18 mouse cellular contexts compared by ENCODE assay signal in the genomic region with DNA sequence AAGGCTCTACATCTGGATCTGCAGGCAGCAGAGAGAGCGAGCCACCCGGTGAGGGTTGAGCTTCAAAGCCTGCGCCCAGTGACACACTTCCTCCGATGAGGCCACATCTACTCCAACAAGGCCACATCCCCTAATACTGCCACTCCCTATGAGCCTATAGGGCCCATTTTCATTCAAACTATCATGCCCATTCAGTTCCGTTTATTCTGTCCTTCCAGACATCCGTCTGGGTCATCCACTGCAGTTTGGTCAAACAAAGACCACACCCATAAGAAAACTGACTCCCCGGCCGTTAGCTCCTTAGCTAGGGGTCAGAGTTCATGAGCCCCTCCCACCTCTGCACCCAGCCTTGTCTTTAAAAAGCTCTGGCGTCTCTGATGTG. TPM values are rescaled to one million over a fixed set of nuclear protein-coding genes. Genes with fewer than 3 reads are reported as not detected.
DNase-seq lines count a peak whose midpoint lies in the region; ATAC-seq and TF ChIP-seq lines count a peak whose summit lies in the region.
"Had no signal": no experiment of that assay in that cellular context is flagged by ENCODE, and none has a peak within 500 bp of the region (broad histone marks: within the 10 kb centered on the region; RNA-seq: fewer than 3 reads in every experiment).

No protein-coding gene starts in this region.

- no peaks in the 10 kb centered on the region for H3K9me3 ChIP-seq in heart, embryonic 10.5 days
- H3K9me3 ChIP-seq in heart, embryonic 12.5 days (replicated peaks): no peaks in the 10 kb centered on the region
- H3K9me3 ChIP-seq in E14TG2a.4 (ENCODE audit: low read length): no peaks in the 10 kb centered on the region
- H3K9me3 ChIP-seq in intestine, embryonic 16.5 days (ENCODE audit: control insufficient read depth, low read length): no peaks in the 10 kb centered on the region
- H3K9me3 ChIP-seq: embryonic facial prominence, embryonic 10.5 days; lung, embryonic 15.5 days; megakaryocyte, embryonic 14.5 days; stomach, embryonic 15.5 days had no signal

- peak overlapping the region; percentile 47; the same call in 1 of the 2 replicates for H3K27ac ChIP-seq in heart, embryonic 10.5 days
- no peak overlapping the region for H3K27ac ChIP-seq in heart, embryonic 12.5 days (ENCODE audit: poor library complexity, severe bottlenecking)
- no peak overlapping the region for H3K27ac ChIP-seq in intestine, embryonic 16.5 days (ENCODE audit: low read length)
- H3K27ac ChIP-seq: lung, embryonic 15.5 days; stomach, embryonic 15.5 days had no signal

- no peak overlapping the region for H3K4me3 ChIP-seq in heart, embryonic 10.5 days
- H3K4me3 ChIP-seq in heart, embryonic 12.5 days: no peak overlapping the region
- peak overlapping the region; percentile 73 for H3K4me3 ChIP-seq in E14TG2a.4 (replicated peaks; ENCODE audit: low read length)
- H3K4me3 ChIP-seq in intestine, embryonic 16.5 days (ENCODE audit: low read length): no peak overlapping the region
- H3K4me3 ChIP-seq: embryonic facial prominence, embryonic 10.5 days; lung, embryonic 15.5 days; megakaryocyte, embryonic 14.5 days; myocyte; stomach, embryonic 15.5 days had no signal

- no peak overlapping the region for H3K9ac ChIP-seq in heart, embryonic 12.5 days
- H3K9ac ChIP-seq in intestine, embryonic 16.5 days (ENCODE audit: low read depth, low read length): no peak overlapping the region
- H3K9ac ChIP-seq: lung, embryonic 15.5 days; stomach, embryonic 15.5 days had no signal

- no peak for DNase-seq in heart, embryonic 10.5 days (ENCODE audit: low spot score)
- DNase-seq in gastrocnemius, postnatal 14 days: no peak
- DNase-seq in right cerebral cortex, adult 18-20 months: no peak
- DNase-seq: cerebellum, adult 18-20 months; gastrocnemius, postnatal 10 days; liver; thymus, postnatal 4 days had no signal

- no peak for TF ChIP-seq CTCF in E14TG2a.4 (conservative IDR thresholded peaks at IDR 0.05; ENCODE audit: low read length)

- H3K4me2 ChIP-seq in heart, embryonic 12.5 days: no peak overlapping the region
- H3K4me2 ChIP-seq in intestine, embryonic 16.5 days (ENCODE audit: low read depth, low read length): no peak overlapping the region
- H3K4me2 ChIP-seq: heart, embryonic 11.5 days; lung, embryonic 15.5 days; stomach, embryonic 15.5 days had no signal

- 44% methylated on average over 9 of the region's 9 CpGs for WGBS in heart, embryonic 10.5 days
- 44% methylated on average over 9 of the region's 9 CpGs for WGBS in heart, embryonic 12.5 days
- WGBS in intestine, embryonic 16.5 days: 38% methylated on average over 9 of the region's 9 CpGs

- no peaks in the 10 kb centered on the region for H3K27me3 ChIP-seq in heart, embryonic 10.5 days (ENCODE audit: insufficient read depth, poor library complexity, severe bottlenecking)
- H3K27me3 ChIP-seq in heart, embryonic 12.5 days (replicated peaks): no peaks in the 10 kb centered on the region
- H3K27me3 ChIP-seq in E14TG2a.4 (ENCODE audit: insufficient read depth, low read length): no peaks in the 10 kb centered on the region
- no peaks in the 10 kb centered on the region for H3K27me3 ChIP-seq in intestine, embryonic 16.5 days (replicated peaks; ENCODE audit: control insufficient read depth, insufficient read depth, low read length)
- H3K27me3 ChIP-seq: lung, embryonic 15.5 days; megakaryocyte, embryonic 14.5 days; stomach, embryonic 15.5 days had no signal

- H3K4me1 ChIP-seq in heart, embryonic 10.5 days: peaks cover 27% of the 10 kb centered on the region
- peaks cover 18% of the 10 kb centered on the region for H3K4me1 ChIP-seq in heart, embryonic 12.5 days (replicated peaks)
- peaks cover 64% of the 10 kb centered on the region for H3K4me1 ChIP-seq in E14TG2a.4 (replicated peaks; ENCODE audit: low read depth, low read length)
- H3K4me1 ChIP-seq in intestine, embryonic 16.5 days (ENCODE audit: control insufficient read depth, insufficient read depth, low read length): no peaks in the 10 kb centered on the region
- H3K4me1 ChIP-seq: stomach, embryonic 15.5 days had no signal

- ATAC-seq in heart, embryonic 12.5 days (ENCODE audit: insufficient number of reproducible peaks, low FRiP score): no peak
- ATAC-seq in common myeloid progenitor, adult 5-6 weeks (replicated peaks; ENCODE audit: low read depth, poor library complexity, severe bottlenecking): 0 out of 2 replicates have a peak, but pooled peaks have one; percentile 23
- ATAC-seq in intestine, embryonic 16.5 days: peak; percentile 56
- no peak for ATAC-seq in erythroid progenitor cell, adult 5-6 weeks (replicated peaks; ENCODE audit: low FRiP score, poor library complexity, severe bottlenecking)

- intact Hi-C loops in gastrocnemius, postnatal 14 days (cut with DNase I; ENCODE audit: low total_unique reads): no loop called here

- no peaks in the 10 kb centered on the region for H3K36me3 ChIP-seq in heart, embryonic 10.5 days
- H3K36me3 ChIP-seq in heart, embryonic 12.5 days: no peaks in the 10 kb centered on the region
- H3K36me3 ChIP-seq in E14TG2a.4 (ENCODE audit: insufficient read depth, low read length): peaks cover 7% of the 10 kb centered on the region; the same call in 1 of the 2 replicates
- H3K36me3 ChIP-seq in intestine, embryonic 16.5 days (ENCODE audit: control insufficient read depth, insufficient read depth, low read length): no peaks in the 10 kb centered on the region
- H3K36me3 ChIP-seq: embryonic facial prominence, embryonic 10.5 days; lung, embryonic 15.5 days; stomach, embryonic 15.5 days had no signal

RNA-seq across cellular contexts. Expression of a gene that starts 26.4 kb away (rescaled TPM):
- polyA plus RNA-seq in heart, embryonic 10.5 days (2016; fragmentation: Nextera tagmentation; extraction: Ambion mirVana): 93.7 and 111 TPM in 2 replicates
- polyA plus RNA-seq in heart, embryonic 12.5 days (2016; fragmentation: Nextera tagmentation; extraction: Ambion mirVana): 115 and 130 TPM in 2 replicates
- 66.4 and 70.6 TPM in 2 replicates for total RNA-seq in common myeloid progenitor, adult 5-6 weeks (2017)
- 22.6 and 28.0 TPM in 2 replicates for polyA plus RNA-seq in intestine, embryonic 16.5 days (2015; fragmentation: Nextera tagmentation; extraction: Ambion mirVana)
- total RNA-seq in erythroid progenitor cell, adult 5-6 weeks (2015; ENCODE audit: low replicate concordance): 4.7 and 9.6 TPM in 2 replicates
- 3.6 and 7.6 TPM in 2 replicates for total RNA-seq in erythroid progenitor cell, adult 5-6 weeks (2017; ENCODE audit: low replicate concordance)
- 10 to 100 TPM; 33.2 to 40.0 TPM for total RNA-seq in gastrocnemius, postnatal 14 days (2021)

Comparison
In these comparisons a context has a peak if more than half of its experiments do, and no peak if none do; other contexts are left out.
1. ATAC-seq: peak in common myeloid progenitor, adult 5-6 weeks (single experiment) and intestine, embryonic 16.5 days (single experiment); none in heart, embryonic 12.5 days (single experiment) and erythroid progenitor cell, adult 5-6 weeks (single experiment).